ENCODE assay signal across 21 mouse cellular contexts in genomic region chr19:32285455-32285831, GRCm38 (mm10).
DNase-seq lines count a peak whose midpoint lies in the region; ATAC-seq and TF ChIP-seq lines count a peak whose summit lies in the region.
"Had no signal": no experiment of that assay in that cellular context is flagged by ENCODE, and none has a peak within 500 bp of the region (broad histone marks: within the 10 kb centered on the region; RNA-seq: fewer than 3 reads in every experiment).

No protein-coding gene starts in this region.

- 88% methylated on average over 3 of the region's 3 CpGs for WGBS in midbrain, embryonic 14.5 days

- no peaks in the 10 kb centered on the region for H3K27me3 ChIP-seq in Patski
- no peaks in the 10 kb centered on the region for H3K27me3 ChIP-seq in midbrain, embryonic 14.5 days (ENCODE audit: control insufficient read depth, insufficient read depth, low read length)
- H3K27me3 ChIP-seq: embryonic facial prominence, embryonic 12.5 days; forebrain, embryonic 13.5 days; forebrain, embryonic 15.5 days had no signal

- peak; percentile 44 for ATAC-seq in Patski
- no peak for ATAC-seq in megakaryocyte, adult 5-6 weeks (ENCODE audit: poor library complexity, severe bottlenecking)
- ATAC-seq in midbrain, embryonic 14.5 days (ENCODE audit: low FRiP score, low TSS enrichment): no peak
- ATAC-seq: forebrain, embryonic 13.5 days; forebrain, embryonic 15.5 days; forebrain, postnatal 0 days had no signal

- CTCF ChIA-PET in Patski (lab: Charles Lee): interaction anchor here (0.9 kb wide), 1 partner anchor 15 kb away, joined by 3 read pairs; no protein-coding TSS in a partner anchor

- H3K4me2 ChIP-seq in midbrain, embryonic 14.5 days (ENCODE audit: low read length): no peak overlapping the region
- H3K4me2 ChIP-seq: embryonic facial prominence, embryonic 12.5 days; forebrain, embryonic 13.5 days; forebrain, embryonic 15.5 days had no signal

- no peak for TF ChIP-seq CTCF in Patski (IDR thresholded peaks at IDR 0.05)

- H3K9me3 ChIP-seq in midbrain, embryonic 14.5 days (ENCODE audit: control insufficient read depth, low read length): no peaks in the 10 kb centered on the region
- H3K9me3 ChIP-seq: embryonic facial prominence, embryonic 10.5 days; embryonic facial prominence, embryonic 12.5 days; forebrain, embryonic 13.5 days; forebrain, embryonic 15.5 days had no signal

- no peak overlapping the region for H3K4me3 ChIP-seq in midbrain, embryonic 14.5 days (replicated peaks; ENCODE audit: low read depth, low read length)
- H3K4me3 ChIP-seq: embryonic facial prominence, embryonic 10.5 days; embryonic facial prominence, embryonic 12.5 days; forebrain, embryonic 13.5 days; forebrain, embryonic 15.5 days had no signal

- H3K27ac ChIP-seq in midbrain, embryonic 14.5 days (replicated peaks; ENCODE audit: low read depth, low read length): no peak overlapping the region
- H3K27ac ChIP-seq: embryonic facial prominence, embryonic 10.5 days; embryonic facial prominence, embryonic 12.5 days; forebrain, embryonic 13.5 days; forebrain, embryonic 15.5 days had no signal

- no peaks in the 10 kb centered on the region for H3K4me1 ChIP-seq in midbrain, embryonic 14.5 days (ENCODE audit: control insufficient read depth, insufficient read depth, low read length)
- H3K4me1 ChIP-seq: forebrain, embryonic 13.5 days; forebrain, embryonic 15.5 days had no signal

- in situ Hi-C loops in Patski (cut with MboI; ENCODE audit: low pct_unique_long_range_greater_than_20kb): no loop called here

- H3K36me3 ChIP-seq in midbrain, embryonic 14.5 days (ENCODE audit: control insufficient read depth, insufficient read depth, low read length): no peaks in the 10 kb centered on the region
- H3K36me3 ChIP-seq: embryonic facial prominence, embryonic 10.5 days; embryonic facial prominence, embryonic 12.5 days; forebrain, embryonic 15.5 days had no signal

- H3K9ac ChIP-seq in midbrain, embryonic 14.5 days (replicated peaks; ENCODE audit: low read length): no peak overlapping the region
- H3K9ac ChIP-seq: embryonic facial prominence, embryonic 12.5 days; forebrain, embryonic 13.5 days; forebrain, embryonic 15.5 days; forebrain, postnatal 0 days had no signal

- peak; percentile 30 for DNase-seq in kidney, adult 9 months
- DNase-seq in kidney, postnatal 4 days: no peak
- DNase-seq in 3134 (ENCODE audit: extremely low read depth, insufficient read length, low spot score) (peak; percentile 45), 416B (ENCODE audit: low read depth) (peak; percentile 59), Patski (ENCODE audit: low read depth, low spot score) (no peak)
- no peak for DNase-seq in midbrain, embryonic 14.5 days
- no peak for DNase-seq in right cerebral cortex, postnatal 10 days (ENCODE audit: low spot score in 2 of 2)
- DNase-seq: adrenal gland, adult 8-10 months; adrenal gland, postnatal 14 days; adrenal gland, postnatal 36 days; cerebellum, adult 11-12 months; cerebellum, adult 2 months; cerebellum, adult 9-10 months; cerebellum, postnatal 10 days; cerebellum, postnatal 25 days; forebrain, postnatal 0 days had no signal

- POLR2A ChIA-PET in Patski (lab: Charles Lee): no interaction called here

Comparison
In these comparisons a context has a peak if more than half of its experiments do, and no peak if none do; other contexts are left out.
1. DNase-seq: peak in kidney, adult 9 months (single experiment), 3134 (single experiment) and 416B (single experiment); none in kidney, postnatal 4 days (0 of 2), Patski (single experiment), midbrain, embryonic 14.5 days (single experiment) and right cerebral cortex, postnatal 10 days (0 of 2).